Mouse (Mus musculus) midbrain, embryonic 11.5 days (tissue): Measurements from ENCODE around the gene Npas3. TPM values are rescaled to one million over a fixed set of nuclear protein-coding genes. Genes with fewer than 3 reads are reported as not detected.

Experiments used
- ATAC-seq: fragments of 200-750 bp; cut with Nextera tagmentation; 2 replicates; pipeline ENCODE4 v1.8.0; 2017; ENCODE audit warnings: moderate TSS enrichment, moderate library complexity; ENCODE audit not compliant: low FRiP score
- DNase-seq: peaks from one replicate; pipeline ENCODE4 v3.0.0; 2015; ENCODE audit warnings: low spot score; ENCODE audit errors: missing footprints
- H3K27ac ChIP-seq: fragments of 300-500 bp; sonication (generic); 2 replicates; pipeline ENCODE4 v1.5.1; 2014; ENCODE audit warnings: low read depth, low read length
- H3K27me3 ChIP-seq: fragments of 300-500 bp; sonication (generic); 2 replicates; pipeline ENCODE4 v1.6.1; 2014; ENCODE audit warnings: mild to moderate bottlenecking, low read length, moderate library complexity, mixed read lengths; ENCODE audit not compliant: control insufficient read depth, insufficient read depth
- H3K36me3 ChIP-seq: fragments of 300-500 bp; sonication (generic); 2 replicates; pipeline ENCODE4 v1.6.1; 2014; ENCODE audit warnings: mild to moderate bottlenecking, low read length, moderate library complexity, mixed read lengths; ENCODE audit not compliant: control insufficient read depth, insufficient read depth
- H3K4me1 ChIP-seq: fragments of 300-500 bp; sonication (generic); 2 replicates; pipeline ENCODE4 v1.6.1; 2014; ENCODE audit warnings: low read length; ENCODE audit not compliant: control insufficient read depth, insufficient read depth
- H3K4me2 ChIP-seq: fragments of 300-500 bp; sonication (generic); 2 replicates; pipeline ENCODE4 v1.6.1; 2014; ENCODE audit warnings: mild to moderate bottlenecking, moderate library complexity
- H3K4me3 ChIP-seq: fragments of 300-500 bp; sonication (generic); 2 replicates; pipeline ENCODE4 v1.5.1; 2014; ENCODE audit warnings: low read depth, low read length
- H3K9ac ChIP-seq: fragments of 300-500 bp; sonication (generic); 2 replicates; pipeline ENCODE4 v1.6.1; 2014; ENCODE audit warnings: low read length
- H3K9me3 ChIP-seq: fragments of 300-500 bp; sonication (generic); 2 replicates; pipeline ENCODE4 v1.6.1; 2016; ENCODE audit warnings: low read length; ENCODE audit not compliant: control insufficient read depth
- WGBS: fragments of 180-500 bp; shearing (Covaris S2); extraction: QIAGEN DNeasy Blood & Tissue Kit; methylation state at CpG from one replicate; pipeline ENCODE4 v1.1.7; 2014; 5-methylcytosine and 5-hydroxymethylcytosine counted together
- polyA plus RNA-seq: library from polyadenylated mRNA; unstranded; fragments of >200 nt; fragmentation: Nextera tagmentation; extraction: Ambion mirVana; gene quantifications from 2 replicates; pipeline ENCODE4 v1.2.1, GENCODE M21; 2014

Gene Npas3
- polyA plus RNA-seq, 1 experiment from 2014 or later, result 17.7 TPM

DNA sequence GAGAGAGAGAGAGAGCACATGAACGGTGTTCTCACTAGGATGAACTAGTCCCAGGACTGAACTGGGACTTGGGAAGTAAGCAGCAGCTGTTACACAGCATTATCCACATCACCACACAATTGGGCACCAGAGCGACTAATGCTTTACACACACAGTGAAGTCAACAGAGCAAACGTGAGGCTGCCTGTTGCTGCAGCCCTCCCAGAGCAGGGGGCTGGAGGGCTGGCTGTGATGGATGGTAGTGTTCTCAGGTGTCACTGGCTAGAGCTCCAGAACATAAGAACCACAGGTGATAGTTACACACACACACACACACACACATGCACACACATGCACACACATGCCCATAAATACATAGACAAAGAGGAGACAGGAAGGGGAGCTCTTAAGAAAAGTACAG is 626.7 kb downstream of the Npas3 start:
- ATAC-seq (no peak), DNase-seq (peak; percentile 73)
- no peaks in the 10 kb centered on the region for H3K36me3 ChIP-seq
- no peak overlapping the region for H3K4me2 ChIP-seq
- WGBS, result 42% methylated on average over 3 of the region's 3 CpGs
- H3K9me3 ChIP-seq, result no peaks in the 10 kb centered on the region
- H3K27ac ChIP-seq, result no peak overlapping the region
- H3K9ac ChIP-seq, result no peak overlapping the region
- no peak overlapping the region for H3K4me3 ChIP-seq
- H3K27me3 ChIP-seq, result no peaks in the 10 kb centered on the region
- no peaks in the 10 kb centered on the region for H3K4me1 ChIP-seq

DNA sequence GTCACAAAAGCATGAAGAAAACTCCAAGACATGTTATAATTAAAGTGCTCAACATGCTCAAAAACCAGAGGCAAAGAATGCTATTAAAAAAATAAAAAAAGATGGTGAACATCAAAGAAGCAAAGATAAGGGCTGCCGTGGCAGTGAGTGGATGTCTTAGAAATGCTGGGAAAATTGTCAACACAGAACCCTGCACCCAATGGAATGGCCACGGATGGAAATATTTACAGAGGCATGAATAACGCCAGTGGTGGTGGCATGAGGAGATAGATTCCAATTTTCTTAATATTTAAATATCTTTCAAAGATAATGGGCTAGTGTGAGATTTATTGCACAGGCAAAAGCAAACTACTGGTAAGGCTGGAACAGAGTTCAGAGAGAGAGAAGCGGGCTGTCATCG is 628.2 kb downstream of the Npas3 start:
- no peak overlapping the region for H3K4me3 ChIP-seq
- H3K9ac ChIP-seq, result no peak overlapping the region
- no peaks in the 10 kb centered on the region for H3K9me3 ChIP-seq
- ATAC-seq (no peak), DNase-seq (peak; percentile 23)
- H3K27me3 ChIP-seq, result no peaks in the 10 kb centered on the region
- no peak overlapping the region for H3K4me2 ChIP-seq
- H3K4me1 ChIP-seq, result no peaks in the 10 kb centered on the region
- no peaks in the 10 kb centered on the region for H3K36me3 ChIP-seq
- no peak overlapping the region for H3K27ac ChIP-seq
- WGBS, result 91% methylated on average over 5 of the region's 5 CpGs

DNA sequence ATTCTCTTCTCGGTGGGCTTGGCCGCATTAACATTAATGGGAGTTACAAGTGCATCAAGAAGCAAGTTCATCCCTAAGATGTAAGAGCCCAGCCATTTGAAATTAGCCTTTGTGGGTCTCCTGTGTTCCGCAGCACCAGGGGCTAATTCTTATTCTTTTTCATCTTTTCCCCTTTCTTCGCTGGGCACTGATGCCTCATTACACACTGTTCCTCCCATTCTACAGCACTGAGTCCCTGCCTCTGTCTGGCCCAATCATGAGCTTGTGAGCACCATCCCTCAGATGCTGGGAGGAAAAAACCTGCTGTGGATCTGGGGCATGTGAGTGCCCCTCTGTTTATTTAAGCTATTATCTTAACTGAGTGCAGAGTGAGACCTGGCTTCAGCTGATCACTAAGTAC is 633.2 kb downstream of the Npas3 start:
- H3K27ac ChIP-seq, result no peak overlapping the region
- H3K27me3 ChIP-seq, result no peaks in the 10 kb centered on the region
- DNase-seq, result peak; percentile 37
- H3K4me2 ChIP-seq, result no peak overlapping the region
- 75% methylated on average over 4 of the region's 4 CpGs for WGBS
- no peak overlapping the region for H3K4me3 ChIP-seq
- H3K9me3 ChIP-seq, result no peaks in the 10 kb centered on the region
- no peaks in the 10 kb centered on the region; the same call in 1 of the 2 replicates for H3K4me1 ChIP-seq
- H3K9ac ChIP-seq, result no peak overlapping the region
- H3K36me3 ChIP-seq, result no peaks in the 10 kb centered on the region
- no peak for ATAC-seq

DNA sequence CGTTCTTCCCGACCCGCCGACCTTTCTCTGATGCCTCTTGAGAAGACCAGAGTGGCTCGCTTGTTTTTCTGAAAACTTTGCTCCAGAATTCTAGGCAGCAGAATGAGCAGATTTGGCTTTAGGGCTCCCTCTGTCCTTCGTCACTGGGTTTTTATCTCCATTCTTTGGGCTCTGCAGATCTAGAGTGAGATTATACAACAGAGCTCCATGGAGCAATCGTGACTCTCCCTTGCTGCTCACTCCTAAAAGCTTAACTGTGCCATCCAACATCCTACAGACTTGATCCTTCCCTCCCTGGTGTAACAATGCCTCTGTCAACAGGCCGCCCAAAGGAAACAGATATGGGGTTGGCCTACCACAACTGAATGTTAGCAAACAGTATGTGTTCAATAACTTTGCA is 634.4 kb downstream of the Npas3 start:
- ATAC-seq (no peak), DNase-seq (no peak)
- no peak overlapping the region for H3K4me2 ChIP-seq
- H3K27ac ChIP-seq, result no peak overlapping the region
- H3K4me3 ChIP-seq, result no peak overlapping the region
- H3K4me1 ChIP-seq, result no peaks in the 10 kb centered on the region; the same call in 1 of the 2 replicates
- no peak overlapping the region for H3K9ac ChIP-seq
- no peaks in the 10 kb centered on the region for H3K9me3 ChIP-seq
- WGBS, result 84% methylated on average over 8 of the region's 8 CpGs
- H3K27me3 ChIP-seq, result no peaks in the 10 kb centered on the region
- no peaks in the 10 kb centered on the region for H3K36me3 ChIP-seq

DNA sequence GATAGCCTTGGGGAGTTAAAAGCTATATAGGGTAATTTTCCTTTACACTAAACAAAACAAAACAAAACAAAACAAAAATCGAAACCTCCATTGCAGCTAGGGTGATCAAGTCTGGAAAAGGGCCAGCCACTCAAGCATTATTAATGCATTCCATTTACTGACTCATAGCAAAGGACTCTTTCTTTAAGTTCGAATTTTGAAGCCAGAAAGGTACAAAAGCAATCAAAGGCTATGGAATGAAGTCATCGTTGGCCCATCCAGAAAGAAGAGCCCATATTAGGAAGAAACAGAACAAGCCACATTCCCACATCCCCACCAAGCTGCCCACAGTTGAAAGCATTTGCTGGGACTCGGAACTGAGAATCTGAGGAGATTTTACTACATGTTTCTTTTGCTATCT is 640.1 kb downstream of the Npas3 start:
- no peaks in the 10 kb centered on the region for H3K4me1 ChIP-seq
- no peaks in the 10 kb centered on the region for H3K36me3 ChIP-seq
- no peak for ATAC-seq
- H3K27ac ChIP-seq, result no peak overlapping the region
- no peak overlapping the region for H3K4me3 ChIP-seq
- DNase-seq, result no peak
- 78% methylated on average over 4 of the region's 4 CpGs for WGBS
- no peak overlapping the region for H3K4me2 ChIP-seq
- no peaks in the 10 kb centered on the region for H3K27me3 ChIP-seq
- H3K9me3 ChIP-seq, result no peaks in the 10 kb centered on the region
- no peak overlapping the region for H3K9ac ChIP-seq

DNA sequence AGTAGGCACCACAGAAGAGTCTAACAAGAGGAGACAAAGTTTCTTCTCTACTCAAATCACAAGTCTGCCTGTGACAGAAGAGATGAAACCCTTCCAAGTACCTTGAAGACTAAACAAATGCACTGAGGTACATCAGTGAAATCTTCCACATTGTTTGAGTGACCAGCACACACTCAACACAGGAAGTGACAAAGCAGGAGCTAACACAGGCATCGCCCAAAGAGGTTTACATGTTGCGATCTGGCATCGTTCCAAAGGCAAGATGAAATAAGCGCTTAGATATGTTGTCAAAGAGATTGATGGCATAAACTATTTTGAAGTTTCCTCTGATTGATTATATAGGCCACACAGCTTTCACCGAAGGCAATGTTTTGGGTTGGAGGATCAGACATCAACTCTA is 647.4 kb downstream of the Npas3 start:
- H3K27me3 ChIP-seq, result no peaks in the 10 kb centered on the region
- no peak overlapping the region for H3K4me2 ChIP-seq
- H3K4me1 ChIP-seq, result no peaks in the 10 kb centered on the region
- ATAC-seq (no peak), DNase-seq (no peak)
- H3K27ac ChIP-seq, result no peak overlapping the region
- H3K4me3 ChIP-seq, result no peak overlapping the region
- WGBS, result 98% methylated on average over 5 of the region's 5 CpGs
- no peaks in the 10 kb centered on the region for H3K36me3 ChIP-seq
- H3K9me3 ChIP-seq, result no peaks in the 10 kb centered on the region
- no peak overlapping the region for H3K9ac ChIP-seq

DNA sequence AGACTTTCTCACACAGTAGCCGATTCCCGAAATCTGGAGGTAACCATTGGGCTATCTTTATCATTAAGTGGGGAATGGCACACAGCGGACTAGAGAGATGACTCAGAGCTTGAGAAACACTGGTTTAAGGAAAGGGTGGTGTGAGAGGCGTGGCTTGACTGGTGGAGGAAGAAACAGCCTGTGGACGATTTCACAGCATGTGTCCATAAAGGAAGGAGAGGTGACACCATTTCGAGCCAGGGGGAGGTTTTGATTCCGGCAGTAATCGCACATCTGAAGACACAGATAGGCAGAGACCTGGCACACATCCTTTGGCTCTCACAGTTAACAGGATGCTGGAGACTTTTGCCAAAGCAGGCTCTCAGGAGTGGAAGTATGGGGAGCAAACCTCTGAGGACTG is 660.3 kb downstream of the Npas3 start:
- Histone ChIP-seq H3K4me2 (no peak overlapping the region), H3K27ac (no peak overlapping the region), H3K27me3 (no peaks in the 10 kb centered on the region), H3K36me3 (no peaks in the 10 kb centered on the region), H3K9ac (no peak overlapping the region), H3K9me3 (no peaks in the 10 kb centered on the region), H3K4me3 (no peak overlapping the region), H3K4me1 (no peaks in the 10 kb centered on the region; the same call in 1 of the 2 replicates)
- 85% methylated on average over 8 of the region's 8 CpGs for WGBS
- DNase-seq (no peak), ATAC-seq (no peak)

DNA sequence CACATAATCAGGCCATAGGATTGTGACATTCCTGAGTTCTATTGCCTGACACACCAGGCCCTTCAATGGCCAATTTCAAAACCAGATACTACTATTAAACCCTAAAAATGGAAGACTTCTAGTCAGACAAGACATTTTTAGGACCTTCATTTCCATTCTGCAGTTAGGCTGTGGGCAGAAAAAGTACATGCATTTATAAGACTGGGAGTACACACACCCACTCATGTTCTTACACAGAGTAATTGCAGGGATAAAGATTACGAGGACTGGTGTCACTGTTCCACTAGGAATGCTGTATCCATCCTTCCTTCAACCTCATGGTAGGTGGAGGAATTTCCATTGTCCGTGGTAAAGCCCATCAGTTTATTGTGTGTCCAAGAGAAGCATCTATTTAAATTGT is 661.7 kb downstream of the Npas3 start:
- H3K9ac ChIP-seq, result no peak overlapping the region
- DNase-seq (no peak), ATAC-seq (no peak)
- H3K4me2 ChIP-seq, result no peak overlapping the region
- H3K27ac ChIP-seq, result no peak overlapping the region
- peaks cover 7% of the 10 kb centered on the region for H3K4me1 ChIP-seq
- H3K27me3 ChIP-seq, result no peaks in the 10 kb centered on the region
- no peaks in the 10 kb centered on the region for H3K36me3 ChIP-seq
- 88% methylated on average over 2 of the region's 2 CpGs for WGBS
- no peak overlapping the region for H3K4me3 ChIP-seq
- H3K9me3 ChIP-seq, result no peaks in the 10 kb centered on the region

DNA sequence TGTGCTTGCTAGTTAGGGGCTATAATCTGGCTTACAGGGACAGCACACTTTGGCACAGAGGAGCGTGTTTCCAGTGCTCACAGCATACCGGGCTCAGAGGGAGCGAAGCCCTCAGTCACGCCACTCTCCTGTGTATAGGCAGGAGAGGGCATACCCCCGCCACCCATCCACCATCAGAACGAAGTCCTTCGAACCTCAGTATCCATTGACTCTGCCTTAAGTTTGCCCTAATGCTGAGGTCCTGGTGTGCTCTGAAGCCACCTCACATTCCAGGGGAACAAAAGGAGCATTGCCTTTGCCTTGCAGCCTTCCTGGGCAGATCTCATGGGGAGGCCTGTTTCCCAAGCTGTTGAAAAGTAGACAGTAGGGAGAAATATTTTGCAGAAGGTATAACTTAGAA is 673.7 kb downstream of the Npas3 start:
- Histone ChIP-seq H3K4me2 (no peak overlapping the region), H3K9ac (no peak overlapping the region), H3K36me3 (no peaks in the 10 kb centered on the region), H3K4me3 (no peak overlapping the region), H3K4me1 (peaks cover 19% of the 10 kb centered on the region), H3K27me3 (no peaks in the 10 kb centered on the region), H3K27ac (no peak overlapping the region), H3K9me3 (no peaks in the 10 kb centered on the region)
- peak; percentile 62 for DNase-seq
- no peak for ATAC-seq
- 87% methylated on average over 7 of the region's 7 CpGs for WGBS

DNA sequence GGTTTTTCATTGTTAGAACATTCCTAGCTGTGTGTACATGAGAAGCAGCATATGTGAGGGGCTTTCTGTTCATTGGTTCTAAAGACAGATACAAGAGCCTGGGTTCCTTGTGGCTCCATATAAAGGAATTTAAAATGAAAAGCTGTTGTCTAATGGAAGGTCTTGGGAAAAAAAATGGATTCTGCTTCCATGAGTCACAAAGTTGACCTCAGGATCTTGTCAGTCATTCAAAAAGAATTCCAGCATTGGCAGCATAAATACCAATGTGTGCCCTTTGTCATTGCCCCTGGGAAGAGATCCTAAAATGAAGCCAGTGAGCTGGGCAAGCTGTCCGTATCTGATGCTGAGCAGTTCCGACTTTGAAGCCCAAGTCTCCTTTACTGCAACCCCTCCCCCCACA is 700.3 kb downstream of the Npas3 start:
- no peak overlapping the region for H3K9ac ChIP-seq
- no peaks in the 10 kb centered on the region for H3K36me3 ChIP-seq
- DNase-seq, result no peak
- no peaks in the 10 kb centered on the region for H3K27me3 ChIP-seq
- H3K4me3 ChIP-seq, result no peak overlapping the region
- WGBS, result 76% methylated on average over 2 of the region's 2 CpGs
- H3K4me1 ChIP-seq, result no peaks in the 10 kb centered on the region; the same call in 1 of the 2 replicates
- no peak for ATAC-seq
- no peak overlapping the region for H3K4me2 ChIP-seq
- H3K27ac ChIP-seq, result no peak overlapping the region
- no peaks in the 10 kb centered on the region for H3K9me3 ChIP-seq
